Mouse (Mus musculus): ENCODE results near the gene Ube2r2.

Gene Ube2r2

DNA sequence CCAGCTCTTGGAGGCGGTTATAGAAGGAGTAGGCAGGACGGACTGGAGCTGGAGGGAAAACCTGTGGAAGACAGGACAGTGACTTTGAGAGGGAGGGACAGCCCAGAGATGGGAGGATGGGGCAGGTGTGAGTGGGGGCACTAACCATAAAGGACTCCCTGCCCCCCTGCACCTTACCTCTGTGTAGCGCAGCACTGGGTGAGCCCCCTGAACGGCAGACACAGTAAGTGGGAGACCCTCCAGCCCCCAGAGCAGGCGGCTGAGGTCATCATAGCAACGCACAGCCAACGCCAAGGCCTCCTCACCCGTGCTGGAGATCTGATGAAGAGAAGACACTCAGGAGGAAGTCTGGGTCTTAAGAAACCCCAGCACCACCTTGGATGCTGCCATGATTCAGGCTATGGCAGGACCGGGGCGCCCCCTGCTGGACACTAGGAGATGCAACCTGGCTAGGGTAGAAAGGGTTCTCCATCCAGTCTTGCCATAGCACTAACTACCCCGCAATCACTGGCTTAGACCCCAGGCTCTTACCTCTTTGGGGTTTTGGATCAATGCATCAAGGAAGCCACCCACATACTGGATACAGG lies 16.7 kb upstream of the Ube2r2 start:
- DNase-seq (ENCODE audit: low read depth) = peak; percentile 87

DNA sequence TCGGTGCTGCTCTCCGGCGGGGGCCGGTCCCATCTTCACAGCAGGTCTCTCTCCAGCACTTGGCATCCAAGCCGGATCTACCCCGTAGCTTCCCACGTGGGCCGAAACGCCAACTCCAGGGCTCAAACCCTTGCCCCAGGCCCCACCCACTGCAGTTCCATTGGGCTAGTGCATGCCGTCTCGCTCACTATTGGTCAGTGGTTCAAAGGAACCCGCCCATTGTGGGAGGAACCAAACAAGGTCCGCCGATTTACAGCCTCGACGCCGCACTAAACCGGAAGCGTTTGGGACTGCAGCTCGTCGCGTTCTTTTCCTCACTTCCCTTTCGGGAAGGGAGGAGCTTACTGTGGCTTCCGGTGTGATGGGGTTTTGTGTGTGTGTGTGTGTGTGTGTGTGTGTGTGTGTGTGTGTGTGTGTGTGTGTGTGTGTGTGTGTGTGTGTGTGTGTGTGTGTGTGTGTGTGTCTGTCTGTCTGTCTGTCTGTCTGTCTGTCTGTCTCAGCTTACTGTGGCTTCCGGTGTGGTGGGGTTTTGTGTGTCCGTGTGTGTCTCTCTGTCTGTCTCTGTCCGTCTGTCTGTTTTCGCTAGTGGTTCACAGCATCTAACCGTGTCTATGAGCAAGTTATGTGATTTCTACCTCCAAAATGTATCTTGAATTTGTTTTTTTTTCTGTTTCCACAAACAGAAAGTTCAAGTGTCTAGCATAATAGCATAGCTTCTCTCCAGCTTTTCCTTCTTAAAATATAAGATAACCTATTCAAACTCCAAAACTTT lies 11.2 kb upstream of the Ube2r2 start, which contains the start of gene Nol6:
Gene Nol6, minus strand, starts transcription at position 276 of the 772 bp plus-strand sequence.
- DNase-seq (ENCODE audit: low read depth) = peak; percentile 98

DNA sequence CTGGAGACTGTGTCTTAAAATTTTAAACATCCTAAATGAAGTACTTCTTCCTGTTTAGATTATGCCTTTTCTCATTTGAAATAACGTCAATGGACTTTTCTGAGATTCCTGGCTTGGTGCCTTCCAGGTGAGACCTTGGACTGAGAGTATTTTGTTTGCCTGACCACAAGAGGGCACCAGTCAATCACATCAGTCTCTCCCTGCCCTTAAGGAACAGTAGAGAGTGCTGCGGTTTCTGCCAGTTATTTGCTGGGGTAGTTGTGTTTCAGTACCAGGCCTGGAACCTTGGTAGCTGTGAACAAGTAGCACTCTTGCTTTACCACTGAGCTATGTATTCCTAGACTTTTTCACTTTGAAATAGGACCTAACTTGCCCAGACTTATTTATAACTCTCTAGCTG lies 6.1 kb upstream of the Ube2r2 start:
- DNase-seq (ENCODE audit: low read depth) = peak; percentile 82

DNA sequence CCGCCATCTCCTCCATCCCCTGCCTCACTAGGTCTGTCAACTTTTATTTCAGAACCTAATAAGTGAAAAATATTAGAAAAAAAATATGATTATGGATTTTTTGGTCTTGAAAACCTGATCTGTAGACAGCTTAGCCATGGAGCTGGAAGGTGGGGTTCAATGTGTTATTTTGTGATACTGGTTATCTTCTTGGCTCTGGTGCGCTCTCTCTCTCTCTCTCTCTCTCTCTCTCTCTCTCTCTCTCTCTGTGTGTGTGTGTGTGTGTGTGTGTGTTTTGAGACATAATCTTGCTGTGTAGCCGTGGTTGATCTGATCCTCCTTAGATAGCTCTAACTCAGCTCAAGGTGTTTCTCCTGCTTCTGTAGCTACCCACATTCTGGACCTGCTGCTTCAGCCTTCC lies 5.7 kb upstream of the Ube2r2 start:
- no peak for DNase-seq (ENCODE audit: low read depth)

DNA sequence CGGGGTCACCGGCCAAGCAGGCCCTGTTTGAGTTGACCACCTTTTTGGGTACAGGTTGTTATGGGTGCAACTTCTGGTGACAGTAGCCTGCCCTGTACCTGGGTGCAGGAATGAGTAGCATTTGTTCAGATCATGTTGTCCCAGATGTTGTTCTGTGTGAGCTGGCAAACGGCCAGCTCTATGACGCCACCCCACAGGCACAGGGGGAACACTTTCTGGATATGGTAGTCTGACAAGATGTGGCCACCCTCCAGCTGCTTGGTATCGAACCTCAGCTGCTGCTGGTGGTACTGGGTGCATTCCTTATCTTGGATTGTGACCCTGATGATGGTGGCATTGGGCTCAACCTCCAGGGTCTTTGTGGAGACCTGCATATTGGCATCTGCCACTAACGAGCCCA lies 3.1 kb upstream of the Ube2r2 start:
- DNase-seq (ENCODE audit: low read depth) = no peak

DNA sequence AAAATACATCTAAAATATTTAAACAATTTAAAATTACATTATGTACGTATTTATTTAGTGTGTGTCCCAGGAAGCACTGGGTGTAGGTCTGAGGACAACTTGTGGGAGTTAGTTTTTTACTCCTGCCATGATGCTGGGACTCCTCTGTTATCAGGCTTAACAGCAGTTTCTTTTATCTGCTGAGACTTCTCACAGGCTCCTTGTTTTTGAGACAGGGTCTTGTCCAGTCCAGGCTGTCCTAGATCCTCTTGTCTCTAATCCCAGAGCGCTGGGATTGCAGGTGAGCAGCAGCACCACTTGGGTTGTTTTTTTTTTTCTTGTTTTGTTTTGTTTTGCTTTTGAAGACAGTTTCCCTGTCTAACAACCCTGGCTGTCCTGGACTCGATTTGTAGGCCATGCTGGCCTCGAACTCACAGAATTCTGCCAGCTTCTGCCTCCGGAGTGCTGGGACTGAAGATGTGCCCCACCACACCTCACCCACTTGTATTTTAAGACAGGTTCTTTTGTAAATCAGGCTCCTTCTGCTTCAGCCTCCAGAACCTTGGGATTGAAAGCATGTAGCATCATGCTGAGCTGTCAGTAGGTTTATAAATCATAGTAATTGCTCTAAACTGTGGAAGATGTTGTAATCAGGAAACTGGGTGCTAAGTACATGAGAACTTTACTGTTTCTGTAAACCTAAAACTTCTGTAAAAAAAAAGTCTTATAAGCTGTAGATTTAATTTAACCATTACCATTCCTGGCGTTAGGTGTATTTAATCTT lies 1.8 kb upstream of the Ube2r2 start:
- peak; percentile 59 for DNase-seq (ENCODE audit: low read depth)

GRCm38 (mm10) chr4:41134935-41135710 lies 420 bp upstream of the Ube2r2 start:
- peak; percentile 90 for DNase-seq (ENCODE audit: low read depth)

DNA sequence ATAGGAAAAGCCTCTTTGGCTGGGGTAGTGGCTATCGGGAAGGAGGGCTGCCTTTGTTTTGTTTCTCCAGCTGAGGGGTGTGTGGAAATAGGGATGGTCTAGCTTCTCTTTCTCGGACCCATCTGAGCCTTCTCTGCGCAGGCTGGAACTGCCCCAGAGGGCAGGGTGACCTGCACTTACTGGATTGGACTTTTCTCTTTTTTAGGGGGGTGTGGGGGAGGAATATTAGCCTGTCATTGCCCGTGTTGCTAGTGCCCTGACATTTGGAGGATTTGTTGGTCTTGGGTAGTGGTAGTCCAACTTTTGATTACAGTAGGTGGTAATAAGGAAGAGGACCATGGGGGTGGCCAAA lies 887 bp downstream of the Ube2r2 start:
- peak; percentile 50 for DNase-seq (ENCODE audit: low read depth)

GRCm38 (mm10) chr4:41136811-41137210 lies 1.3 kb downstream of the Ube2r2 start:
- peak; percentile 11 for DNase-seq (ENCODE audit: low read depth)

GRCm38 (mm10) chr4:41140174-41140875 lies 4.8 kb downstream of the Ube2r2 start:
- DNase-seq (ENCODE audit: low read depth) = no peak

DNA sequence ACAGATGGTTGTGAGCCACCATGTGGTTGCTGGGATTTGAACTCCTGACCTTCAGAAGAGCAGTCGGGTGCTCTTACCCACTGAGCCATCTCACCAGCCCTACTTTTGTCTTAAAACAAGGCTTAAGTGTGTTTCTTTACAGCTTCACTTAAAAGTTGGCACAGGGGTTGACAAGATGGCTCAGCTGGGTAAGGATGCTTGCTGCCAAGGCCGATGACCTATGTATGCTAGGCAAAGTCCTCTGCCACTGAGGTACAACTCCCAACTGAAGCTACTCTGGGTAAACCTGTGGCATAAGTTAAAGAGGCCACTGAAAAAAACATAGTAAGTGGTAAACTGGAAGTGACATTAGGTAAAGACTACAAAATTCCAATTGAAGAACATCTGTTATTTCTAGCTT lies 7.1 kb downstream of the Ube2r2 start:
- no peak for DNase-seq (ENCODE audit: low read depth)

DNA sequence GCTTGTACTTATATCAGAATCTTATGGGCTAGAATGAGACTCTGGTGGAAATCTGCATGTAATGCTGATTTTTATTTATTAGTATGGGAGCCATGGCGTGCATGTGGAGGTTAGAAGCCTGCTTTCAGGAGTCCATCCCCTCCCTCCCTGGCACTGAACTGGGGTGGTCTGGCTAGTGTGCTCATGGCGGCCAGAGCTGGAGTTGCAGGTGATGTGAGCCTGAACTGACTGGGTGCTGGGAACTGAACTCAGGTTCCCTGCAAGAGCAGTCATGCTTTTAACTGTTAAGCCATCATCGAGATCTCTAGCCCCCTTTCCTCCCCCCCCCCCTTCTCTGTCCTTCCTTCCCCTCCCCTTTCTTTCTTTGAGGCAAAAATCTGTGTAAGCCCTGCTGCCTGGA lies 14.3 kb downstream of the Ube2r2 start:
- no peak for DNase-seq (ENCODE audit: low read depth)

DNA sequence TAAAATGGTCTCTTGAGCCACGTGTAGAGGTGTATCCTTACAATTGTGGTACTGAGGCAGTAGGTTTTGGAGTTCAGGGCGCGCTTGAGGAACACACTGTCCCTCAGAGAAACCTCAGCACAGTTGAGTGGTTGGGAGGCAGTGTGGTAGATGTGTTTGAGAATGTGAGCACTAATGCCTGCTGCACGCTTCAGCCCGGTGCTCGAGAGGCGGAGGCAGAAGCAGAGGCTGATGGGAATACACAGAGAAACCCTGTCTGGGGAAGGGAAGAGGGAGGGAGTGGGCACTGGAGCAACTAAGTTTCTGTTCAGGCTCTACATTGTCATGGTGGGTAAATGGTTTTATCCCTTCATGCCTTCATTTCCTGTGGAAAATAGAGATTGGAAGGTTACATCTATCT lies 15.6 kb downstream of the Ube2r2 start:
- no peak for DNase-seq (ENCODE audit: low read depth)

DNA sequence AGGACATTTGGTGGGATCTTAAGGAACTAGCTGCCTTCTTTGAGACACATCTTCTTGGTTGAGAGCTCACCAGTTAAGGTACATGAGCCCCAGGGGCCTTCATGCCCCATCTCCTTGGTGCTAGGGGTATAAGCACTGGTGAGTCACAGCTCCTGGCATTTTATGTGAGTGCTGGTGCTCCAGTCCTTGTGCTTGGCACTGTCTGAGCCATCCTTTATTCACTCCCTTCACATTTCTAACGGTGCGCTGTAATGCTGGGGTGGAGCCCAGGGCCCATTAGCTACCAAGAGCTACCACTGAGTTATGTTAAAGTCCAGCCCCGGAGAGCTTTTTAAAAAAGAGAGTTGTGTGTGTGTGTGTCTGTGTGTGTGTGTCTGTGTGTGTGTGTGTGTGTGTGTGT lies 17.6 kb downstream of the Ube2r2 start:
- peak; percentile 54 for DNase-seq (ENCODE audit: low read depth)

- no peak for DNase-seq (ENCODE audit: low read depth)
These were observed 21.4 kb downstream of the Ube2r2 start for GRCm38 (mm10) chr4:41156961-41157360.

DNA sequence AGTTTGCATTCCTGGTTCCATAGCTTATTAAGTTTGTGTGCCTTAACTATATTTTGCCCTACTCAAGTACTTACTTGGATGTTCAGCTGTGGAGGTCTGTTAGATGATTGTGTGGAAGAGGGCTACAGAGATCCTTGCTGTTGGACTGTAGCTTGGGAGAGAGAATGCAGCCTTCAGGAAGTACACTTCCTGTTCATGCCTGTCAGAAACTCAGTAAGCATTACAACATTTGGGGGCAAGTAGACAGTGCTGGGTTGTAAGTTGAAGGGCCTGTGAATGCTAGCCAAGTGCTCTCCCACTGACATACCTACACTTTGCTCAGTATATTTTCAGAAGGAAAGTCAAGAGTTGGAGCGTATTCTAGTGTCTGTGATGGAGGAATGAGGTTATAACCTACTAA lies 22.7 kb downstream of the Ube2r2 start:
- no peak for DNase-seq (ENCODE audit: low read depth)

GRCm38 (mm10) chr4:41161232-41161631 lies 25.7 kb downstream of the Ube2r2 start:
- no peak for DNase-seq (ENCODE audit: low read depth)

- DNase-seq (ENCODE audit: low read depth) = no peak
These were observed 29.4 kb downstream of the Ube2r2 start for GRCm38 (mm10) chr4:41164974-41165373.

DNA sequence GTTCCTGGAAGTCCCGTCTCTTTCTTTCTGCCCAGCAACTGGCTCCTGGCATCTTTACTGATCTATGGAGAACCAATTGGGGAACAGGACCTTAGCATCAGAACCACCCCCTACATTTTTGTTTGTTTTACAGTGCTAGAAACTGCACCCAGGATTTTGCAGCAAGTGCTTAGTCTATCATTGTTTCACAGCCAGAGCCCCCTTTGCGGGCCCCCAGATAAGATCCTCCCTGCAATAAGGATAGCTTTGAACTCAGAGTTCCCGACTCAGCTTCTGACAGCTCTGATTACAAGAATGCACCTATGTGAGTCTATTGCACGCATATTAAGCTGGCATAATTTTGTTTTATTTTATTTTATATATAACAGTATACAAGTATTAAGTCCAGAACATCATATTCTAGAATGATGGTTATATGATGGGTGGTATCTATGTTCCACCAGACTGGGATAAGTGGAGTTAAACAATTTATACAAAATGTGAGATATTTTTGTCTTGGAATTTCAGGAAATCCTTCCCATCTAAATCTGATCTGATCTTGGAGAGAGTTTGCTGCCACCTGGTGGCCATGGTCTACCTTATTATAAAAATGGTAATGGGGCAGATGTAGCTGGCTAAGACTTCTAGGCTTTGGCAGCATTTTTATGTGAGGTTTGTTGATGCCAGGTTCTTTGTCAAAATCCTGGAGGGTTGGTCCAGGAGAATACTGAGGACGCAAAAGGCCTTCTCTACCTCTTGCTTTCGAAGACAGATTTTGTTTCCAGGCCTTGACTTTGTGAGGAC lies 30.3 kb downstream of the Ube2r2 start:
- peak; percentile 89 for DNase-seq (ENCODE audit: low read depth)

DNA sequence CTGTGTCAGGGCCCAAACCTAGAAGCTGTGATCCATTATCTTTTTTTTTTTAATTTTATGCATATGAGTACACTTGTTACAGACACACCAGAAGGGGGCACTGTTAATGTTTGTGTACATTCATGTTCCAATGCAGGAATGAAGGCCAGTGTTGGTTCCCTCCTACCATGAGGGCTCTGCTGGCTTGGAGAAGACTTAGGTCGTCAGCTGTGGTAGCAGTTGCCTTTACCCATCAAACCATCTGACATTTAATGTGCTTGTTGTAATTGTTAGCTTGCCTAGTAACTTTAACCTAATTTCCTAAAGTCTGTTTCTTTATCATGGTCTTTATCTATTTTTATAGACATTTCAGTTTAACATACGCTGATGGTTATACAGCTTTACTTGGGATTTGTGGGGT lies 35.4 kb downstream of the Ube2r2 start:
- DNase-seq (ENCODE audit: low read depth) = no peak

- DNase-seq (ENCODE audit: low read depth) = no peak
These were observed 39.1 kb downstream of the Ube2r2 start for GRCm38 (mm10) chr4:41174631-41175030.

Measured in NIH3T3 (cell line).